Mouse (Mus musculus): ENCODE measurements around the gene Cpvl. TPM values are rescaled to one million over a fixed set of nuclear protein-coding genes. Genes with fewer than 3 reads are reported as not detected.

The Cpvl gene
- total RNA-seq (2015; ENCODE audit: low replicate concordance) (not detected in 2 replicates), total RNA-seq (2017; ENCODE audit: low replicate concordance) (not detected in 2 replicates)

DNA sequence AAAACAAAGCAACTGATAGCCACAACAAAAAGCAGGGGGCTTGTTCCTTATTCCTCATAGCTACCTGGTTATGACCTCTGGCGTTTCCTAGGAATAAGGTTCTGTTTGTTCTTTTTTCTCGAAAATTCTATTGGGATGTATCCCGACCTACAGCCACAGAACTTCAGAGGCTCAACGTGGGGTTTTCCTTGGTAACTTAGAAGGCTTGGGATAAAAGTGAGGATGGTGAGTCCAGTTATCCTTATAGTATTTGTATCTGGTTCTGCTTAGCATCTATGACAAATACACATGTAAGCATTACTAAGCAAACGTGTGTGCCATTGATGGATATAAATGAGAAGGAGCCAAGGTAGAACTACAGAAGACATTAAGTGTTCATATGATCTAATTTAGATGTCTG lies at the start of gene Cpvl:
TSS of gene Cpvl (minus strand) at position 101 of the 400 bp plus-strand sequence.
- ATAC-seq (replicated peaks; ENCODE audit: low FRiP score, poor library complexity, severe bottlenecking): no peak

DNA sequence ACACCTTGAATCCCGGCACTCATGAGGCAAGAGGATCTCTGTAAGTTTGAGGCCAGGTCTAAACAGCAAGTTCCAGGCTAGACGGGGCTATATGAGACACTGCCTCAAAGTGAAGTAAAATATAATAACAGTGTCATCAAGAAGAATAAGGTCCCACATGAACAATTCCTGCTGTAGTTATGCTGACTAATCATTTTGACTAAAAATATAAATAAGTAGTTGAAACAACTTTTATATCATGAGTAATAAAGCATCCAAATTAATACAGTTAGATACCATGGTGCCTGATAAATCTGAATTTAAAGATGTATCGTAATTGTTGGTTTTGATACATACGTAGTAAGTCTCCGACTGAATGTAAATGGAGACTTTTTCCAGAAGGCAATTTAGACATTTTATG lies 45.4 kb upstream of the Cpvl start:
- ATAC-seq (replicated peaks; ENCODE audit: low FRiP score, poor library complexity, severe bottlenecking): no peak

DNA sequence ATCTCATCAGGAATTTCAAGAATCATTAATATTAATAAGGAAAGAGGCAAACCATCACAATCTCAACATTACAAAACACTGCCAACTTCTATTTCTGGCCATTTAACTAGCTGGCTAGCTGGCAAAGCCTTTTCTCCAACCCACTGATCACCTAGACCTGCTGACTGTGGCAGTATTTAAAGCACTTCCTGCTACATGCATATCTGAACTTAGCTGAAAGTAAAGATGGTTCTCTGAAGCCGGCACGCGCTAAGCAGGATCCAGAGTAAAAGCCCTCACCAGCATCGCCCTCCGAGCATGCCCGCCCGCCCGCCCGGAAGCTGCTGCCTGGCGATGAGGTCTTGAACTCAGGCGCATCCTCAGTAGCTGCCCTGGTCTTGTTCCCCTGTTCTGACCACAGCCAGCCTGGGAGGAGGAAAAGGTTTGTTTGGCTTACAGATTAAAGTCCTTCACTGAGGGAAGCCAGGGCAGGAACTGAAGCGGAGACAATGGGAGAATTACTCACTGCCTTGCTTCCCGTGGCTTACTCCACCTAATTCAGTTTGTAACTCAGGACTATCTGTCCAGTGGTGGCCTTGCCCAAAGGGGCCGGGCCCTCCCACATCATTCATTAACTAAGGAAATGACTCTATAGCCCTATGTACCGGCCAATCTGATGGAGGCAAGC lies 42.8 kb upstream of the Cpvl start:
- ATAC-seq (replicated peaks; ENCODE audit: low FRiP score, poor library complexity, severe bottlenecking): no peak

DNA sequence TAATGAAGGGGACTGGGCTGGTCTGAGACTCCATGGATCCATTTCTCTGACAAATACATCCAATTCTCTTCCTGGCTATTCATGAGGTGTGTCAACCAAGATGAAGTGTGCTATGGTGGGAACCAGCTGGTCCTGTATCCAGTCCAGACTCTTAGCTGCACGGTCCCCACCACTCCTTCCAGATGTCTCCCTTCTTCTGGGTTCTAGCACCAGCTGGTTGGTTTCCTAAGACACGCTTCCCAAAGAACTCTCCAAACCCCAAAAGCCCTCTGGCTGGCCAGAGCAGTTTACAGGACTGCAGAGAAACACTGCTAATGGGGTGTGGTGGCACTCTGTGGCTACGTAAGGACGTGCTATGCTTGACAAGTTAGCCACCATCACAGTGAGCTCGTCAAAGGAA lies 40.4 kb upstream of the Cpvl start:
- ATAC-seq (replicated peaks; ENCODE audit: low FRiP score, poor library complexity, severe bottlenecking): no peak

DNA sequence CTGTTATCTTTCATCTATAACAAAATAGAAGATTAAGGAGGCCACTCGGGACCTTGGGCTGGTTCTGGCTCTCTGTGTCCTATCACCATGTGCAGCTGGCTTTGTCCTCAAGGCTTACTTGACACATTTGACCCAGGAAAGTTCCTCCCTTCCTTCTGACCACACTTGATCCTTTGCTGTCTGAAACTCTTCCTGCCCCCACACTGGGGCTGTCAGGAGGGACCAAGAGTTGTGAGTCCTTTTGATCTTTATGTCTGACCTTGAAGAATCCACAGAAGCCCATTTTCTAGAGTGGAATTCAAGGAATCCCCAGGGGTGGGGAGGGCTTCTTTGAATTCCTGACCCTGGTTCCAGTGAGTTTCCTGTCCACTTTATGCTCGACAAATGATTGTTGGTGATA lies 39.6 kb upstream of the Cpvl start:
- no peak for ATAC-seq (replicated peaks; ENCODE audit: low FRiP score, poor library complexity, severe bottlenecking)

DNA sequence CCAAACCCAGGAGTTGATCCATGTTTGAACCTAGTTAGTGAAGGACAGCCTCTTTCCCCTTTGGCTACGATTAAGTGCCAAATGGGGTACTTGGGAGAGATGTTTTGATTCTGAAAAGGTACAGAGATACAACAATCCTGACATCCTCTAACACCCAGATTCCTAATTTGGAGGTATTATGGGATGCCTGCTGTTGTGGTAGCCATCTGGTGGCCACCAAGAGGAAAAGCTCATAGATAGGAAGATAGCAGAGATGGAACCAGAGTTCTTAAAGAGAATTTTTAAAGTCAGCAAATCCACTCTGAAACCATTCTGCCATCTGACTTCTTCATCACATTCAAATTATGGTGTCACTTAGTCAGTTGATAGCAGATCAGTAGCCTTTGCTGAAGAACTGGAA lies 33.7 kb upstream of the Cpvl start:
- no peak for ATAC-seq (replicated peaks; ENCODE audit: low FRiP score, poor library complexity, severe bottlenecking)

DNA sequence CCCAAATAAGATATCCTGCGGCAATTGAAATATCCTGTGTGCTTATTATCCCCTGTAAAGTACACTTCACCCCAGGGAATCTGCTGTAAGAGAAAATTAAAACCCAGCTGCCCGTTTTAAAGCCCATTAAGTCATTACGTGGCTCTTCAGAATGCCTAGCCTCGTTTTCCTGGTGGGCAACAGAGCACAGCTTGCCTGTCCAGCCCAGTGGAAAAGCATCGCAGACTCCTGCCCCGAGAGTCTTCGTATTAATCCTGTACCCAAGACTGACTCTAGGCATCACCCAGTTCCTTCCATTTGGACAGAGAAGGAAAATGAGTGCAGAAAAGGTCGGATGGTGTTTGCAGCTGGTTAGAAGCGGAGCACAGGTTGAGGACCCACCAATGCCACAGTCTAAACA lies 31.9 kb upstream of the Cpvl start:
- no peak for ATAC-seq (replicated peaks; ENCODE audit: low FRiP score, poor library complexity, severe bottlenecking)

DNA sequence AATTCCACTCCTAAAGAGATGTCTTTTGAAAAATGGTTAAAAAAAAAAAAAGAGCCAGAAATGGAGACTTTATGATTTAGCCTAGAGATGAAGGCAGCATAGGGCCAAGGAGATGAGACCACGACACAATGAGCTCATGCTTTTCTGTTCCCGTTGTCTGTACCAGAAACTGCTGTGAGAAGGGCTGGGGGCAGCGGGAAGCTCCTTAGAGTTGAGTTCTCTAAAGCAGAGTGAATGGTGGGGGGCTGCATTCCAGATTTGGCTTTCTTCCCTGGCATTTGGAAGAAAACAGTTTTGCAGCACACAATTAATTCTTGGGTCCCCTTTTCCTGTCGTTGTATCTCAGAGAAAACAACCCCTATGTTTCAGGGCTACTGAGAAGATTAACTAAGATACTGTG lies 30.8 kb upstream of the Cpvl start:
- ATAC-seq (replicated peaks; ENCODE audit: low FRiP score, poor library complexity, severe bottlenecking): no peak

DNA sequence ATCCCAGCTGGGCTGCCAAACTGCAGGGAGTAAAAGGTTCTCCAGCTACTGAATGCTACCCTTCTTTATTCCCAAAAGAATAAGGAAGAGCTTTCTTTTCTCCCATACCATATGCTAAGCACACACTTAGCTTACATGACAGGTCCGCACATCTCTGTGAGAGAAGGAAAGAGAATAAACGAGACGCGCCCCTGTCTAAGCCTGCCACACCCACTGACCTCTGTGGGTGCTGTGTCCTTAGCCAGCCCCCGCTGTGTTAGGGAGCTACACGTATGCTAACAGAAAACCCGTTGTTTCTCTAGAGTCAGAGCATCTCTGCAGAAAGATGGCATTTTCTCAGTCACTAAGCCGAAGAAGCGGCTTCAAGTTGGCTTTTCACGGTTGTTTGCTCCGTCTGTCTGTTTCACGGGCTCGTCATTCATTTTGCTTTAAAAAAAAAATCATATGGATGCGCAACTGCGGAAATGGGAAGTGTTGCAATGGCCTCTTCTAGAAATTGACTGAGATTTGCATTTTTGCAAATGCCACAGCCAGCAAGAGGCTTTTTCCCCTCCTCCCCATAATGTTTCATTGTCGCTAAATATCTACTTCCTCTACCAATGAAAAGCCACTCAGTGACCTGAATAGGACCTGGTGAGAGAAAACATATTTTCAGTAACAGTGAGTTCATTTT lies 30.1 kb upstream of the Cpvl start:
- ATAC-seq (replicated peaks; ENCODE audit: low FRiP score, poor library complexity, severe bottlenecking): no peak

DNA sequence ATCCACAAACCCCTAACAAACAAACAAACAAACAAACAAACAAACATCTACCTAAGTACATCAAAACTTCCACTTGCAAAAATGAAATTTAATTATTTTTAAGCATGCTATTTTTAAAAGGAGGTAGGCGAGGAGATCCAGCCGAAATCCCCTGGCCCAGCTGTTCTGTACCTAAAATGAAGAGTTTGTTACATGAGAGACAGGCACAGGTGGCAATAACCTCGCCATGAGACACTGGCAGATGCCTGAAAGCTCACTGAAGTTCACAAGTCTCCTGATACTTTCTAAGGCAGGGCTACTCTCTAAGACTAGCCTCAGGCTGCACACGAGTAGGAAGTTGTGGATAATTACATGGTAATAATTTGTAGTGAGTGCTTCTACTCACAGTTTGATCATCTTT lies 26.8 kb upstream of the Cpvl start:
- ATAC-seq (replicated peaks; ENCODE audit: low FRiP score, poor library complexity, severe bottlenecking): no peak

DNA sequence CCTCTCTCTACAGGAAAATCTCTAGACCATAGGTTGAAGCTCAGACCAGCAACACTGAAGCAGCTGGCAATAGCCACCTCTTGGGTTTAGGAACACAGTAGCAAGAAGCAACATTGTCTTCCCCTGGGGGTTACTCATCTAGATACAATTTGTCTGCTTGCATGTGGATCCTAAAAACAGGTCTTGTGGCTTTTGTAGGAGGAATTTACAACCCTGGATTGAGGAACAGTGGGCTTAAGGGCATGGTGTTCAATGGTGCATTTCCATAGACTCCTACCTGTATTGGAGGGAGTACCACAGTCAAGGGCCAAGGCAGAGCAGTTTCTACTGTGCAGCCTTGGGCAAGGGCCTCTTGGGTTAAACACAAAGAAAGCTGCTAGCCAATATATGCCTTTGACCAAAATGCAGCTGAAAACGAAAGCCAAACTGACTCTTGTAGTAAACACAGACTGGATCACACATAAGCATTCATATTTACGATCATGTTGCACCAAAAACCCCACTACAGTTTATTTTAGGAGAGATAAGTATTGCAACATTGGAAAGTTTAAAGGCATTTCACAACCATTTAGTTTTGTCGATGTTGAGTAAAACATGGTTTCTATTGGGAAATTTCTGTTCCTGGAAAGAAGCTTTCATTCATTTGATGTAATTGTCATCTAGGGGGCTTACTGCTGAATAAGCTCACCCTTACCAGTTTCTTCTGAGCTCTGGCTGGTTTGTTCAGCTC lies 17.9 kb upstream of the Cpvl start:
- no peak for ATAC-seq (replicated peaks; ENCODE audit: low FRiP score, poor library complexity, severe bottlenecking)

DNA sequence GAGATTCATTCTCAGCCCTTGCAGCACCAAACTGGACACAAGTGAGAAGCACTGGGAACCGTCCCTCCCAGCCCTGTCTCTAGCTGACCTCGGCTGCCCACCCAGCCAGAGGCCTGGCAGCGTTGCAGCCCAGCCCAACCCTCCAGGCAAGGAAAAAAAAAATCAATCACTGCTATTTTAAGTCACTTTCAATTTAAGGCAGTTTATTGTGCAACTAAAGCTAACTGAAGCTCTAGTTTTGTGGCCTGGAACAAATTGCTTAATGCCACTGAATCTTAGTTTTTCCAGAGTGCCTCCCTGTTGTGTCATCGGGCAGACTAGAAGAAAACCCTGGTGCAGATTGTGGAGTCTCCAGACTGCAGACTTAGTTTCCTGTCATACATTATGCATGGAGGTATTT lies 17.0 kb upstream of the Cpvl start:
- no peak for ATAC-seq (replicated peaks; ENCODE audit: low FRiP score, poor library complexity, severe bottlenecking)

DNA sequence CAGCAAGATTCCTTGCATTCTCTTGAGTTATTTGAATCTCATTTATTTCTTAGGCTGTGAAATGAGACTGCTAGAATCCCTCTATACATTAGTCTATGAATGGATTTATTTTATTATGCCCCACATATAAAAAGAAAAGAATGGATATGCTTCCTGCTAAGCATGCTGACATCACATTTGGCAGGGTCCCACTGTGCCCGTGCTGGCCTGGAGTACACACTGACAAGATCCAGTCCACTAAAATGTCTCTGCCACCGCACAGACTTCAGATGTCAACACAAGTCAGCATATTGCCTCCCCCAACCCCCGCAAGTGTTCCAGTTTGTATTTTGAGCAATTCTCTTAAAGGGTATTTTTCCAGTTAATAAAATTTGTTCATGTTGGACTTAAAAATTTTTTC lies 13.9 kb upstream of the Cpvl start:
- ATAC-seq (replicated peaks; ENCODE audit: low FRiP score, poor library complexity, severe bottlenecking): no peak

DNA sequence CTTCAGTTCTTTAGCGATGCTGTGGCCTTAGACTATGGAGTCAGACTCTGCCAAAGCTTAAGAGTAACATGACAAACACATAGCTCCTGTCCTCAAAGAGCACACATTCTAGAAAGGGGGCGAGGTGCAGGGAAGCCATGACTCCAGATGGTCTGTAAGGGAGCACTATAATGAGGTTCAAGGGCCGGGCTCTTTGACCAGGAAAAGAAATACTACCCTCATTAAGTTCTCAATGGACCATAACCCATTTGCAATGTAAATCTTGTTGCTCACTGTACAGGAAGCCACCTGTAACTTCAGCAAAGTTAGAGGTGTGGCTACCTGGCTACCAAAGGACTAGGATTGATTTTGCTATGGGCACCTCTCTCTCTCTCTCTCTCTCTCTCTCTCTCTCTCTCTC lies 8.8 kb upstream of the Cpvl start:
- no peak for ATAC-seq (replicated peaks; ENCODE audit: low FRiP score, poor library complexity, severe bottlenecking)

DNA sequence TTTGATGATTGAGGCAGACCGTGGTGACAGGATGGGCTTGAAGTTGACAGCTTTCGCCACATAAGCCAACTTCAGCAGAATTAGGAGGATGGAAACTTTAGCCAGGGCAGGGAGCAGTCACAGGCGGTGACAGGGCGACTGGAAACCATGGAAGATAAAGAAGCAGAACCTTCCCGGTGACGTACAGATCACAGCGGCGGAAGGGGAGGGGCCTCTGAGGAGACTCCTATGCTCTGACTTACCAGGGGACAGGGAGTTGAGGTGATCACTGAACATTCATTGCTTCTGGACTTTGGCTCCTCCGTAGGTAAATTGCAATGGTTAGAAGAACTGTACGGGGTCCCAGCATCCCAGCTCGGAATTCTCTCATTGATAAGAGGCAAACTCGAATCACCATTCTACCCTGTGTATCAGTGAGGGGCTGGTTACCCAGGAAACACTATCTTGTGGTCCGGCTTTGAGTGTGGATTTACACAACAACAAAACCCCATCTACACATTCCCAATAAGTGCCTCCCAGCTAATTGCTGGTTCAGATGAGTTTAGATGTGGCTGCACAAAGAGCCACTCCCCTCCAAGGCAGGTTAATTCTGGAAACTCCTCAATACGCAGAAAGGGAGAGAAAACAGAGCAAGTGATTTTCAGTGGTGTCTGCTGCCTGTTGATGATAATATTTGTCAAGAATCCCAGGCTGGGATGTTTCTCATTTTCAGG lies 8.0 kb upstream of the Cpvl start:
- ATAC-seq (replicated peaks; ENCODE audit: low FRiP score, poor library complexity, severe bottlenecking): no peak

DNA sequence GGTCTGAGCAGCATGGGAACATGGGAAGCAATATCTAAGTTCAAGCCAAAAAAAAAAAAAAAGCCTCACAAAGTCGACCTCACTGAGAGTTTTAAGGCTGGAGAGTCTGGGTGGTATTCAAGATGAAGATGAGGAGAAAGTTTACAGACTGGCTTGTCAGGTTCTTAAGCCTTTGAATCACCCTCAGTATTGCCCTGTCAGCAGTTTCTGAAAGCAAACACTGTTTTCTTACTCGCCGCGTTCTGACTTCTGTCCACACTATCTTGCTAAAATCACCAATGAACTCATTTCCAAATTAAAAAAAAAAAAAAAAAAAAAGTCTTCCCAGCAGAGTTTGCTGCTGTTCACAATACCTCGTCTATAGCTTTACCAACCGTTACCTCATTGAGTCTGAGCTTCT lies 5.3 kb upstream of the Cpvl start:
- no peak for ATAC-seq (replicated peaks; ENCODE audit: low FRiP score, poor library complexity, severe bottlenecking)

DNA sequence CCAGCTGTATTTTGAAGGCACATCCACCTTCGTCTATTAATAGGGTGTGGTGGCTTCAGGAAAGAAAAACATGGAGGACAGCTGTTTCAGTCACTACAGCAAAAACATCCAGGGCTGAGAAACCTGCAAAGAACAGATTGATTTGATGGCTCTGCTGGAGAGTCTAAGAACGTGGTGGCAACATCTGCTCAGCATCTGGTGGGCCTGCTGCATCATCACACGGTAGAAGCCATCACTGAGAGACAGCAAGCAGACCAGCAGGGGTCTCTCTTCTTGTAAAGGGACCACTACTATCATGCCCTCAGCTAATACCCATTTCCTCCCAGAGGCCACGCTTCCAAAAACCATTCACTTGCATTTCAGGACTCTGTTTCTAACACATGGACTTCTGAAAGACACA lies 4.1 kb upstream of the Cpvl start:
- ATAC-seq (replicated peaks; ENCODE audit: low FRiP score, poor library complexity, severe bottlenecking): no peak

DNA sequence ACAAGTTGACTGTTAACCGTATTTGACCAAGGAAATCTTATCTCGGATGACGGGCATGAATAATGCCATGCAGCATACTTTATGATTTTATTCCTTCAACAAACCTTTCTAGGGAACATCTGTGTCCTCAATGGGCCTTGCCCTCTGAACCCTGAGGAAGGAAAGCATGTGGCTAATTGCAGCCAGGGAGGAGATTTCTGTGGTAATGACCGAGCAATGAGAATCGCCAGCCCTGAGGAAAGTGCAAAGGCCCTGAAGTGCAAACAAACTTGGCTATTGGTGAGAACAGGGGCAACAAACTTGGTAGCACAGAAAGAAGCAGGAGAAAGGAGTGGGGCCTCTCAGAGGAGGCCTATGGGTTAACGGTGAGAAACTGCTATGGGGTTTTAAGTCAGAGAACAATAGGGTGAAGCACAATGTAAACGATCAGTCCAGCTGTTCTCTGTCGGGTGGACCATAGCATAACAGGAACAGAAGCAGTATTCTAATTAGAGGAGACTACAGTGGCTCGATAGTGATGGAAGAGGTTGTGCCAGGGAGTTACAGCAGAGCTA lies 3.7 kb upstream of the Cpvl start:
- ATAC-seq (replicated peaks; ENCODE audit: low FRiP score, poor library complexity, severe bottlenecking): no peak

DNA sequence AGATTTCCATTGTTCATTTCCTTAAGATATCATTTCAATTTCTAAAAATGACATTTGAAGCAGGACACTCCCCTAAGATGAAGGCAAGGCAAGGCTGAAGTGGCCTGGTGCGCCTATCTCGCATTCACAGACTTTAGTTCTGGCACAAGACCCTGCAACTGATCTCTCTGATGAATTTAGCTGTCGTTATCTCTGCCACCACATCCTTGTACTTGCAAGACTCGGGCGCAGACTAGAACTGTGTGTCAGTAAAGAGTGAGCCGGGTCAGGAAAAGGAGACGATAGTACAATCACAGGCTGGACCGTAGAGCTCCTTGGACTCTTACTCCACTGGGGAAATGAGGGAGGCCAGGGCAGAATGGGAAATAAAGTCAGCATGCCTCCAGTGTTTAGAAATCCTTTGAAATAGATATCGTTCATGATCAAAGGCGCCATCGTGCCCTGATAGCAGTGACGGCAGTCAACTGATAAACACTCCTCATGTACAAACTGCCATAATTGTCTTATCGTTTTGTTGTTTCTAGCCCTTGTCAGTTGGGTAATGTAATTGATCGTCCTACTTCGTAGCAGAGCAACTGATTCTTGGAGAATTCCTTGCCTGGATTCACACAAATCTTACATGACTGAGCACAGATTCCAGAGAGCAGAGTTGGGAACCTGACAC lies 2.5 kb upstream of the Cpvl start:
- no peak for ATAC-seq (replicated peaks; ENCODE audit: low FRiP score, poor library complexity, severe bottlenecking)

DNA sequence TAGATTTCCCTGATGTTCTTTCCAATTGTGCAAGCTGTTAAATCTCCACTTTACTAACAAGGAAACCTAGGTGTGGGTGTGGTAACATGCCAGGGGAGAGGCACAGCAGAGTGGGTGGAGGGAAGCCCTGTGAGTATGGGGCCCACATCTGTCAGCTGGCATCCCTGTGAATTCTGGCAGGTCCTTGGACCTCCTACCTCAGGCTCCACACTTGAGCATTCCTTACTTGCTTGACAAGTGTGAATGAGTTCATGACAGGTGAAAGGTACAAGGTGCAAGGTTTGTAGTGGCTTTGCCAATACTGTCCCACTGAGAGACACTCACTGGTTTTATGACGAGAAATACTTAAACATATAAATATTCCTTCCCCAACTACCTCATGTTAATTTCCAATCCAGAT lies 4.4 kb downstream of the Cpvl start:
- ATAC-seq (replicated peaks; ENCODE audit: low FRiP score, poor library complexity, severe bottlenecking): no peak

Data from erythroblast, adult 5-6 weeks (primary cell).